Mouse (Mus musculus) stomach, embryonic 14.5 days (tissue): ENCODE results near the gene Nphp3. TPM values are rescaled to one million over a fixed set of nuclear protein-coding genes. Genes with fewer than 3 reads are reported as not detected.

Experiments used
- ATAC-seq: fragments of 200-750 bp; cut with Nextera tagmentation; 2 replicates; pipeline ENCODE4 v1.8.0; 2017; ENCODE audit warnings: low read depth, moderate TSS enrichment; ENCODE audit not compliant: insufficient number of reproducible peaks, insufficient read depth, low FRiP score
- H3K27ac ChIP-seq: fragments of 300-500 bp; sonication (generic); 2 replicates; pipeline ENCODE4 v1.5.1; 2014; ENCODE audit warnings: mild to moderate bottlenecking, low read length, moderate library complexity, mixed read lengths
- H3K27me3 ChIP-seq: fragments of 300-500 bp; sonication (generic); 2 replicates; pipeline ENCODE4 v1.6.1; 2014; ENCODE audit warnings: low read length, control low read depth, mixed read lengths; ENCODE audit not compliant: control insufficient read depth, insufficient read depth
- H3K36me3 ChIP-seq: fragments of 300-500 bp; sonication (generic); 2 replicates; pipeline ENCODE4 v1.6.1; 2014; ENCODE audit warnings: mild to moderate bottlenecking, control low read depth, low read length, moderate library complexity, mixed read lengths; ENCODE audit not compliant: control insufficient read depth, insufficient read depth
- H3K4me1 ChIP-seq: fragments of 300-500 bp; sonication (generic); 2 replicates; pipeline ENCODE4 v1.6.1; 2014; ENCODE audit warnings: low read length, control low read depth, mixed read lengths; ENCODE audit not compliant: control insufficient read depth, insufficient read depth
- H3K4me2 ChIP-seq: fragments of 300-500 bp; sonication (generic); replicated peaks from 2 replicates; pipeline ENCODE4 v1.6.1; 2014; ENCODE audit warnings: low read depth, low read length, control low read depth
- H3K4me3 ChIP-seq: fragments of 300-500 bp; sonication (generic); 2 replicates; pipeline ENCODE4 v1.5.1; 2014; ENCODE audit warnings: low read depth, low read length, control low read depth
- H3K9ac ChIP-seq: fragments of 300-500 bp; sonication (generic); replicated peaks from 2 replicates; pipeline ENCODE4 v1.6.1; 2014; ENCODE audit warnings: low read depth, mild to moderate bottlenecking, control low read depth, low read length, moderate library complexity, mixed read lengths
- H3K9me3 ChIP-seq: fragments of 300-500 bp; sonication (generic); 2 replicates; pipeline ENCODE4 v1.6.1; 2016; ENCODE audit warnings: low read depth, low read length, control low read depth; ENCODE audit not compliant: control insufficient read depth
- WGBS: fragments of 180-500 bp; shearing (Covaris S2); extraction: QIAGEN DNeasy Blood & Tissue Kit; methylation state at CpG from one replicate; pipeline ENCODE4 v1.1.7; 2014; 5-methylcytosine and 5-hydroxymethylcytosine counted together
- polyA plus RNA-seq: library from polyadenylated mRNA; unstranded; fragments of >200 nt; fragmentation: Nextera tagmentation; extraction: Ambion mirVana; gene quantifications from 2 replicates; pipeline ENCODE4 v1.2.1, GENCODE M21; 2014

Nphp3 gene
- 7.3 and 8.7 TPM in 2 replicates for polyA plus RNA-seq

DNA sequence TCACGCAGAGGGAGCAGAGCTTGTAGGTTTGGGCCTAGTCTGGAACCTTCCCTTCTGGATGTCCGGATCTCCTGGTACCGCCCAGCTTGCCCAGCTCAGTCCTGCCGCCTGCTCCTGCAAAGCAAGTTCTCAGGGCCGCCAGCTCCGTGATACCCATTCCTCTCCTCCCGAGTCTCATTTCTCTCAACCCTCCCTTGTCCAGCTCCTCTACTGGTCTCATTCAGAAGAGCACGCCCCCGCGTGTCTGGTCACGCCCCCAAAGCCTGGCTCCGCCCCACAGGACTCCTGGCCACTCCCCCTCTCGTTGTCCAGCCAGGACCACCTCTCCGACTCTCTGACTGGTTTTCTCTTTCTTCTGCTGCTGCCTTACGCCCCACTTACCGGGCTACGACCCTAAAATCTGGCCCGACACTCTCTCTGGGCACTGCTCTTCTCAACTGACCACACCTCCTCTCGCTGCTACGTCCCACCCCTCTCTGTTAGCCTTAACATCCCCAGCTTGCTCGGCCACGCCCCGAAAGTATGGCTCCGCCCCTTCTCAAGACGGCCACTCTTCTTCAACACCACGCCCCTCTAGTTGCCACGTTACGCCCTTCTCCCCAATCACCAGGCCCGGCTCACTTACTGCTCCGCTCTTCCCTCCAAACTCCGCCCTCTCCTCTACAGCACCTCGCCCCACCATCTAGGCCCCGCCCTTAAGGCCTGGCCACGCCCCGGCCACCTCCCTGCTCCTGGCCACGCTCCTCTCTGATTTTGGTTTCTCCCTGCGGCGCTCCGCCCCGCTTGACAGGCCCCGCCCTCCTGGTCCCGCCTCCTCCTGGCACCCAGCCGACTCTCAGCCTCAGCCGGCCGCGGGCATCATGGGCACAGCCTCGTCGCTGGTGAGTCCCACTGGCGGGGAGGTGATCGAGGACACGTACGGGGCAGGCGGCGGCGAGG lies at the start of gene Nphp3:
Gene Nphp3 (plus strand): TSS at position 624 of the 939 bp plus-strand sequence.
- Histone ChIP-seq H3K4me3 (peak within 1 kb of the TSS; percentile 51), H3K4me1 (peaks cover 7% of the 10 kb centered on the region), H3K27me3 (no peaks in the 10 kb centered on the region), H3K4me2 (peak within 1 kb of the TSS; percentile 67), H3K36me3 (0 out of 2 replicates have a peak, but pooled peaks cover 6% of the 10 kb centered on the region), H3K9ac (peak within 1 kb of the TSS; percentile 63), H3K9me3 (no peaks in the 10 kb centered on the region), H3K27ac (peak within 1 kb of the TSS; percentile 82)
- under 1% methylated on average over 55 of the region's 55 CpGs for WGBS
- ATAC-seq: peak; percentile 98

DNA sequence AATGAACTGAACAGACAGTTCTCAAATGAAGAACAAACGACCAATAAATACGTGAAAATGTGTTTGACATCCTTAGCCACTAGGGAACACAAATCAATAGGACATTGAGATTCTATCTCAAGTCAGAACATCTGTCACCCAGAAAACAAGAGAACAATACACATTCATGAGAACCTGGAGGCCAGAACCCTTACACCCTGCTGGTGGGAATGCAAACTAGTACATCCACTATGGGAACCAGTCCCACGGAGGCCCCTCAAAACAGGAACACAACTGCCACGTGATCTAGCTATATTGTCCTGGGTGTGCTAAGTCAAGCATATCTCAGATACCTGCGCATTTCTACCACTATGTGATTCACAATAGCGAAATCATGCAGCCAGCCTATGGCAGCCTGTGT lies 43.6 kb upstream of the Nphp3 start:
- no peaks in the 10 kb centered on the region for H3K36me3 ChIP-seq
- no peak overlapping the region for H3K4me3 ChIP-seq
- 74% methylated on average over 6 of the region's 6 CpGs for WGBS
- H3K9ac ChIP-seq: no peak overlapping the region
- H3K4me1 ChIP-seq: no peaks in the 10 kb centered on the region
- H3K4me2 ChIP-seq: no peak overlapping the region
- H3K9me3 ChIP-seq: no peaks in the 10 kb centered on the region
- H3K27ac ChIP-seq: no peak overlapping the region
- ATAC-seq: no peak
- no peaks in the 10 kb centered on the region for H3K27me3 ChIP-seq

GRCm38 (mm10) chr9:103959989-103960388 lies 42.4 kb upstream of the Nphp3 start:
- 70% methylated on average over 10 of the region's 10 CpGs for WGBS
- no peak overlapping the region for H3K4me2 ChIP-seq
- no peak for ATAC-seq

DNA sequence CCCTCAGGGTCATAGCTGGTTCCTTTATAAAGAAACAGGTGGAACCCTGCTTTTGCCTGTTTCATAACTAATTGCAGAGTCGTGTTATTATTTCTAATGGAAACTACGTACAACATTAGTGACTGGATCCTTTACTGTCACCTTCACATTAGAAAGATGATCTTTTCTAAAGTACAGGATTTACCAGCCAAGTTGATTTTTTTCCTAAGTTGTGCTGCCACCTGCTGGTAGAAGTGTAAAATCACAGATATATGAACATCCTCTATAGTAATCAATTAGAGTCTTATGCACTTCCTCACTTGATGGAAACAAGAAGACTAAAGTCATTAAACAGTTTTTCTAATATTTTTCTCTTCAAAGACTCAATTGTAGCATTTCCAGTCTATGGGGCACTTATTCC lies 5.8 kb upstream of the Nphp3 start:
- no peak overlapping the region for H3K4me3 ChIP-seq
- H3K27ac ChIP-seq: no peak overlapping the region
- no peak overlapping the region for H3K4me2 ChIP-seq
- WGBS: 2% methylated on average over 2 of the region's 2 CpGs
- H3K9me3 ChIP-seq: no peaks in the 10 kb centered on the region
- H3K36me3 ChIP-seq: no peaks in the 10 kb centered on the region
- peaks cover 4% of the 10 kb centered on the region for H3K4me1 ChIP-seq
- no peak overlapping the region for H3K9ac ChIP-seq
- no peak for ATAC-seq
- no peaks in the 10 kb centered on the region for H3K27me3 ChIP-seq

More at GRCm38 (mm10) chr9:103959989-103960388, 42.4 kb upstream of the Nphp3 start:
- Histone ChIP-seq H3K36me3 (no peaks in the 10 kb centered on the region), H3K27me3 (no peaks in the 10 kb centered on the region), H3K4me1 (no peaks in the 10 kb centered on the region), H3K9ac (no peak overlapping the region), H3K27ac (no peak overlapping the region), H3K4me3 (no peak overlapping the region), H3K9me3 (no peaks in the 10 kb centered on the region)

DNA sequence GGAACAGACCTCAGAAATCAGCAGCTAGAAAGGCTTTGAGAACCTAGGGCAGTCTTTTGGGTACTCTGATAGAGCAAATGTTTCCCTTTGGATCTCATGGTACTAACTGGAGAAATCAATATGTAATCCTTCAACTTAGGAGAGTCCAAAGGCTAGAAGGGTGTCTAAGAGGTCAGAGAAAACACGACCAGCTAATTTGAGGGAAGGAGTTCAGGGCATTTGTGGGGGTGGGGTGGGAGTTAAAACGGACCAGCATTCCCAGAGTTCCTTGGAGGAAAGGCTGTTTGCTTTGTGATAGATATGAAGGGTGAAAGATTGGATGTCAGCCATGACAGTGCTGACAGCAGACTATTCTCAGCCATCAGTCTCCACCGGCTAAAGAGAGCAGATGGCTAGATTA lies 1.7 kb upstream of the Nphp3 start:
- Histone ChIP-seq H3K9ac (no peak overlapping the region), H3K4me1 (peaks cover 7% of the 10 kb centered on the region), H3K4me2 (no peak overlapping the region), H3K27me3 (no peaks in the 10 kb centered on the region), H3K27ac (no peak overlapping the region), H3K9me3 (no peaks in the 10 kb centered on the region), H3K4me3 (no peak overlapping the region), H3K36me3 (no peaks in the 10 kb centered on the region)
- no peak for ATAC-seq
- WGBS: 37% methylated on average over 3 of the region's 3 CpGs

- ATAC-seq: peak; percentile 34; the same call in 1 of the 2 replicates
- Histone ChIP-seq H3K4me3 (peak overlapping the region; percentile 51), H3K27ac (peak overlapping the region; percentile 82; the same call in 1 of the 2 replicates), H3K9me3 (no peaks in the 10 kb centered on the region), H3K4me2 (peak overlapping the region; percentile 42), H3K9ac (peak overlapping the region; percentile 63), H3K27me3 (no peaks in the 10 kb centered on the region), H3K36me3 (peaks cover 6% of the 10 kb centered on the region; the same call in 1 of the 2 replicates), H3K4me1 (peaks cover 7% of the 10 kb centered on the region)
- under 1% methylated on average over 37 of the region's 37 CpGs for WGBS
Measured at GRCm38 (mm10) chr9:104002913-104003330, 578 bp downstream of the Nphp3 start.

DNA sequence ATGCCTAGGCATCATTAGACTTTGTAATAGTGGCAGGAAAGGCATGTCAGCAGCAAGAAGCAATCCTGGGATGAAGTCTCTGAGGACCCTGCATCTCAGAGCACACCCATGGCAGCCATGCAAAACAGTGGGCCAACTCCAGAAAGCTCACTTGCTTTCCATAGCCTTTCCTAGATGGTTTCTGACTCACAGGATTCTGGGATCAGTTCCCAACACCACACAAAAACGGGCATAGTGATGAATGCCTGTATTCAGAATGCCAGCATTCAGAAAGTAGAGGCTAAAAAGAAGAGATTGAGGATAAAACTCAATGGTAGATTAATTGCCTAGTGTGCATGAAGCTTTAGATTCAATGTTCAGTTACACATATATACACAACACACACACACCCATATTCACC lies 12.2 kb downstream of the Nphp3 start:
- H3K27me3 ChIP-seq: no peaks in the 10 kb centered on the region
- H3K9ac ChIP-seq: no peak overlapping the region
- no peak overlapping the region for H3K4me2 ChIP-seq
- H3K9me3 ChIP-seq: no peaks in the 10 kb centered on the region
- ATAC-seq: no peak
- peaks cover 3% of the 10 kb centered on the region for H3K36me3 ChIP-seq
- H3K27ac ChIP-seq: no peak overlapping the region
- no peak overlapping the region for H3K4me3 ChIP-seq
- whole genome bisulfite sequencing: 55% methylated on average over 1 of the region's 1 CpGs
- no peaks in the 10 kb centered on the region for H3K4me1 ChIP-seq

DNA sequence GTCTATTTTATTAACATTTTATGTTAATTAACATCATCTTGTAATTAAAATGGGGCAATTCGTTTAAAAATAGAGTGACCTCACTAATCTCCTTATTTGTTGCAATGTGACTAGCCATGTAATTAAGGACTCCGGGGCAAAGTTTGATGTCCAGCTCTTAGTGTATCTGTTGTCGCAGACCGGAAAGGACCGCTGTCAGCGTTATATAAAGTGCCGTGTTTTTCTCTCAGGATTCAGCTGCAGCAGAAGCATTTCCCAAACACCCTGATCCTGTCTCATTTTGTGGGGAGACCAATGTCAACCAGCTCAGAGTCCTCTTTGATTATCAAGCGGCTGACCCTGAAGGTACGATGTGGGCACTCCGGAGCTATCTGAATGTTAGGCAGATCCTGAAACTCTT lies 18.7 kb downstream of the Nphp3 start:
- Histone ChIP-seq H3K4me2 (no peak overlapping the region), H3K36me3 (peaks cover 6% of the 10 kb centered on the region; the same call in 1 of the 2 replicates), H3K9me3 (no peaks in the 10 kb centered on the region), H3K27me3 (no peaks in the 10 kb centered on the region), H3K27ac (no peak overlapping the region), H3K4me1 (no peaks in the 10 kb centered on the region), H3K9ac (no peak overlapping the region), H3K4me3 (no peak overlapping the region)
- WGBS: 96% methylated on average over 10 of the region's 10 CpGs
- ATAC-seq: no peak
